Mouse (Mus musculus): ENCODE results near the gene Imp4. TPM values are rescaled to one million over a fixed set of nuclear protein-coding genes. Genes with fewer than 3 reads are reported as not detected.

Imp4 gene
- polyA plus RNA-seq, 2 experiments from 2014 or later: 105 to 131 TPM

GRCm38 (mm10) chr1:34462766-34463165 lies 23.1 kb downstream of the Imp4 start:
- ATAC-seq: peak; percentile 48

DNA sequence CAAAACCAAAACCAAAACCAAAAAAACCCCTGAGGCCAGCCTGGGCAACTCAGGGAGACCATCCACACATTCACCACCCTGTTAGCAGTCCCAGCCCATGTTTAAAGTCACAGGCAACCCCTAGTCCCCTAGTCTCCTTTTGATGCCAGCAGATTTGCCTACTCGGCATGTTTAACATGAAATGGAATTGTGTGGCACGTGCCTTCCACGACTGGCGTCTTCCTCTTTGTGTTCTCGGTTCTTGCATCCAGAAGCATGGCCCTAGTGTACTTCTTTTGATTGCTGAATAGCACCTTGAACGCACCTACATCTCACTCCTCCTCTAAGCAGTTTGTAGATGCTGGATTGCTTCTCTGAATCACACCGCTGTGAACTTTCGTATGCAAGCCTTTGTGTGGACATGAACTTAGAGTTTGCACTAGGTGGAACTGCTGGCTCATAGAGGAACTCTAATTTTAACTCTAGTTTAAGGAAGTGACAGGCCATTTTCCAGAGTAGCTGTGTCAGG lies 24.7 kb downstream of the Imp4 start:
- ATAC-seq: peak; percentile 20

DNA sequence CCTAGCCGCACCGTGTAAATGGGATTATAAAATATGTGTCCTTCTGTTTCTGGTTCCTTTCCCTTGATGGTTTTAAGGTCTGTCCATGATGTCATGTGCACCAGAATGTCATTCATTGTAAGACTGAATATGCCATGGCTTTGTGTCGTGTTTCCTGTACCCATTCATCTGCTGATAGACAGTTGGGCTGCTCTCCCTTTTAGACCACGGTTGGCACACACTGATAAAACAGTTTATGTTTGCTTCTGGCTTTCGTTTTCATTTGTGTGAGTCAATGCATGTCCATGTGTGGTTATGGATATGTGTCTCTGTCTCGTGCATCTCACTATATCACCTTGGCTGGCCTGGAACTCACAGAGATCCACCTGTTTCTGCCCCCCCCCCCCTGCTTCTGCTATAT lies 25.8 kb downstream of the Imp4 start:
- no peak for ATAC-seq

GRCm38 (mm10) chr1:34468051-34468450 lies 28.4 kb downstream of the Imp4 start:
- no peak for ATAC-seq

- ATAC-seq: no peak
Measured at GRCm38 (mm10) chr1:34468500-34468899, 28.8 kb downstream of the Imp4 start.

DNA sequence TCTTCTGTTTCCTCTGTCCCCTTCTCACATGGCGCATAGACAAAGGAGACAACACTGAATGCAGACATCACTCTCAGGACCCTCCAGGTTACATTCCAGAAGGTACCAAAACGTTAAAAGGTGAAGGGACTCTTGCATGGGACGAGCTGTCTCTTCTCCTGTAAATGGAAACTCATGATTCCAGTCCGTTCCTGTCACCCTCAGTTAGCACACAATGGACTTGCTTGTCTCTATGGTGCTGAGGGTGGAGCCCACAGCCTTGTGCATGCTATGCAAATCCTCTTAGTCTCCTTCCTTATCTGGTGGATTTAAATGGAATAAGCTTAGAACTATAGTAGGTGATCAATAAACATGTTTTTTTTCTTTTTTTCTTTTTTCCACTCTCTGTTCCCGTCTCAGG lies 30.1 kb downstream of the Imp4 start:
- no peak for ATAC-seq

DNA sequence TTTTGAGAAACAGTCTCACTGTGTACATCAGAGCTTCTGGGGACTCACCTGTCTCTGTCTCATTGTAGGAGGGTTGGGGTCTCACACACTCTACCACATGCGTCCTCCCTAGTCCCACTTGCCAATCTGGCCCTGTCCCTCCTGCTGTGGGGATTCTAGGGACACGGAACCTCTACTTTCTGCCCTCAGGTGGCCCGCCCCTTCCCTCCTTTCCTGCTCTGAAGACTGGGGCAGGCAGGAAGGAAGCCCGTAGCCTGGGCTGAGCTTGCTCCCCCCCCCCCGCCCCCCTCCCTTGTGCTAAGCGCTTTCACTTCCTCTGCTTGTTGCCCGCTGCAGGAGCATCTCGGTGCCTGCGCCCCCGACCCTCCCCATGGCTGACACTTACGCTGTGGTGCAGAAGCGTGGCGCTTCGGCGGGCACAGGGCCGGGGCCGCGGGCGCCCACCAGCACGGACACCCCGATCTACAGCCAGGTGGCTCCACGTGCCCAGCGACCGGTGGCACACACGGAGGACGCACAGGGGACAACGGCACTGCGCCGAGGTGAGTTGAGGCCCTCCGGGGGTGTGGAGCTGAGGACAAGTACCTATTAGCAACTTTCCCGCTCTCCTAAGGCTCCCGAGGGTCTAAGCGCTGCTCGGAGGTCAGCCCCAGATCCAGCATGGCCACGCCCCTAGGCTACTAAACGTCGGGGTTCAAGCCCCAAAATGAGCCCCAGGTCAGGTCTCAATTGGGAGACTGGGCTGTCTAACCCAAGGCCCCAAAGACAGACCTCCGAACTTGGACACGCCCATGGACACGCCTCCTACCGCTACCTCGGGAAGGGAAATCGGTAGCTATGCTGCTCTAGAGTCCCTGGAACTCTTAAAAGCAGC lies 33.0 kb downstream of the Imp4 start:
- peak; percentile 87 for ATAC-seq

DNA sequence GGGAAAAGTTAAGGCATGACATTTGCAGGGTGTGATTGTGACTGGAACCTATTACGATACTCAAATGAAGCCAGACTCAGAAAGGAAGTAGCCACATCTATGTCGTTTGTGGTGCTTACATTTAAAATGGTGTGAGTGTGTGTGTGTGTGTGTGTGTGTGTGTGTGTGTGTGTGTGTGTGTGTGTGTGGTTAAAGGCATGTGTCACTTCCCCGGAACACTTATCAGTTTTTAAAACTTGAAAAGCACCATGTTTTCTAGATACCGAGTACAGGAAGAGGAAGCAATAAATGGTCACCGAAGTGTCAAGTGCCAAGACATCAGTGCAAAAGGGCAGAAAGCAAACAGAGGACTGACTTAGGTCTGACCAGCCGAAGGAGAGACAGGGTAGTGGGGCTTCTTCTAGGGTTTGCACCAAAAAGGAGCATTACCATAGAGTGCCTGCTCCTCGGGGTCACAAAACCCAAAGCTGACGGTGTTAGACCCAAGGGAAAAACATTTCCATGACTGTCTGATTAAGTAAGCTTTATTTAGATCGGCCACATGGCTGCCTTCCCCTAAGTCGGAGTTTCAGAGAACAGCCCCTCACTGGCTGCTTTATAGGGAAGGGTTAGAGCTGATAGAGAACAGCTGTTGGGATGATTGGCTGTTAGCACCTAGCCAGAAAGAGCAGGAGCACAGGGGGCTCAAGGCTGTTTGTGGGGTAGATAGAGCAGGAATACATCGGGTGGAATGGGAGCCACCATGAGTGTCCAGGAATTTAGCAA lies 39.4 kb downstream of the Imp4 start:
- ATAC-seq: peak; percentile 59

DNA sequence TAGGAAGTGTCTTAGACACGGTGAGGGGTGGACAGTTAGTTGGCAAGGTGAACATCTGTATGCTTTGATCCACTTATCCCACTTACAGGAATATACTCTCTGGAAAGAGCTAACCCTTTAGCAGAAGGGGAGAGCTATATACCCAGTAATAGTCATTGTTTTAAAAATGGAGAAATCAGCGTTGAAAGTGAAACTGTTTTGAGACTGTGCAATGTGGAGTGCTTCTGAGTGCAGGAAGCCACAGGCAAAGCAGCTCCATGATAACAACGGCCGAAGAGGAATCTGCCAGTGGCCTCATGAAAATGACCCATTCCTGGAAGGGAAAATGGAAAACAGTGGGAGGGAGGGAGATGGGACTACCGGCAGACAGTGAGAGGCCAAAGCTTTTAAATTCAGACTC lies 41.1 kb downstream of the Imp4 start:
- peak; percentile 36 for ATAC-seq

DNA sequence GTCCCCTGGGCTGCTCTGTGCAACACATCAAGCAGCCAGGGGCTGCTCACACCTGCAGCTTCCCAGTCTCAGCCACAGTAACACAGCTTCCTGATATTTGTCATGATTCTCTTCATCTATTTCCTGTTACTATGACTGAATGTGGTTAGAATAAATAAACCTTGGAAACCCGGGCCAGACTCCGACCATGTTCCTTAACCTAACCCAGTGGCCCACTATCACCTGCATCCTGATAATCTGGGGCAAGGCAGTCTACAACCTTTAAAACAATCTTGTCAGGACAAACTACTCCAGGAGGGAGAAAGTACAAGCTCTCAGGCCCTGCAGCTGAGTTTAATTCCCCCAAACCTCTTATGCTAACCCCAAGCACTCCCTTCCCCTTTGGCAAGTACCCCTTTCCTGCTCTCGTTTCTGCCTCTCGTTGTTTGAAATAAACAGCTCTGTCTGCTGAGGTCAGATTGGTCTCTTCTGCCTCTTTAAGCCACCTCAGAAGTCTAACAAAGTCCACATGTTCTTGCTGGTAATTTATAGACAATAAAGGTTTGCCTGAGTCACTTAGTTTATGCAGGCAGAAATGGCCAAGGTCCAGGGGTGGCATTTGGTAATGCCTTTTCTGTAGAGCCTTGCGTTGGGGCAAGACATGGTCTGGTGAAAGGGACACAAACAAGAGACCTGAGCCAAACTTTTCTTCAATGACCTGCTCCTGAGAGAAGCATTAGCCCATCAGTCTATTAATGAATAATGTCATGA lies 42.4 kb downstream of the Imp4 start:
- ATAC-seq: no peak

- peak; percentile 44 for ATAC-seq
Measured at GRCm38 (mm10) chr1:34484470-34484869, 44.8 kb downstream of the Imp4 start.

GRCm38 (mm10) chr1:34485461-34486188 lies 46.0 kb downstream of the Imp4 start:
- peak; percentile 78 for ATAC-seq

DNA sequence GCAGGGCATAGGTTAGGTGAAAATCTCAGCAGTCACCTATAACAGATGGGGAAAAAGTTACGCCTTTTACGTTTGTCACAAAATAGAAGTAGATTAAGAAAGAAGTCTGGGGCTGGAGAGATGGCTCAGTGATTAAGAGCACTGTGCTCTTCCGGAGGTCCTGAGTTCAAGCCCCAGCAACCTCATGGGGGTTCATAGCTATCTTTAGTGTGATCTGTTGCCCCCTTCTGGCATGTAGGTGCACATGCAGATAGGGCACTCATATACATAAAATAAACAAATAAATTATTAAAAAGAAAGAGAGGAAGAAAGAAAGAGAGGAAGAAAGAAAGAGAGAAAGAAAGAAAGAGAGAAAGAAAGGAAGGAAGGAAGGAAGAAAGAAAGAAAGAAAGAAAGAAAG lies 47.7 kb downstream of the Imp4 start:
- ATAC-seq: no peak

GRCm38 (mm10) chr1:34489852-34490541 lies 50.3 kb downstream of the Imp4 start:
- ATAC-seq: no peak

- no peak for ATAC-seq
Measured at GRCm38 (mm10) chr1:34491480-34491879, 51.8 kb downstream of the Imp4 start.

Other genes with a start within 250 kb of the Imp4 start
- gene Ccdc115, start 179 bp upstream of the Imp4 start, polyA plus RNA-seq (2017; shearing (Covaris generic)): 10 to 100 TPM; 35.5 to 37.9 TPM
- 100 to 1,000 TPM; 175 to 257 TPM for gene Ptpn18, start 19.9 kb downstream of the Imp4 start, polyA plus RNA-seq (2017; shearing (Covaris generic))
- under 1 TPM in 1 of 2 experiments, not detected in 1; 0.44 TPM for gene Prss39, start 58.6 kb downstream of the Imp4 start, polyA plus RNA-seq (2017; shearing (Covaris generic))
- not detected for gene Cfc1, start 95.8 kb downstream of the Imp4 start, polyA plus RNA-seq (2017; shearing (Covaris generic))
- under 1 TPM in 1 of 2 experiments, not detected in 1; 0.34 TPM for gene Prss40, start 121.1 kb downstream of the Imp4 start, polyA plus RNA-seq (2017; shearing (Covaris generic))
- gene Amer3, start 139.8 kb downstream of the Imp4 start, polyA plus RNA-seq (2017; shearing (Covaris generic)): not detected

Data from activated CD4-positive, CD25-positive, alpha-beta regulatory T cell, adult 4 months (primary cell).